Mouse (Mus musculus): ENCODE data around the gene Arrdc2. TPM values are rescaled to one million over a fixed set of nuclear protein-coding genes. Genes with fewer than 3 reads are reported as not detected.
A peak's percentile ranks its signal among the peaks of the same experiment; 100 is the strongest.

The Arrdc2 gene
- polyA plus RNA-seq, 1 experiment from 2014 or later: 7.2 TPM

GRCm38 (mm10) chr8:70797081-70798070, 42.1 kb downstream of the Arrdc2 start:
- Histone ChIP-seq H3K36me3 (replicated peaks; ENCODE audit: control insufficient read depth, insufficient read depth) (no peaks in the 10 kb centered on the region), H3K9me3 (ENCODE audit: control insufficient read depth, low read length) (no peaks in the 10 kb centered on the region), H3K9ac (peak overlapping the region; percentile 68), H3K27ac (no peak overlapping the region), H3K4me1 (replicated peaks; ENCODE audit: control insufficient read depth, insufficient read depth, low read length) (peaks cover 25% of the 10 kb centered on the region), H3K4me2 (replicated peaks) (peak overlapping the region; percentile 82), H3K27me3 (ENCODE audit: control insufficient read depth, insufficient read depth, low read length) (peaks cover 32% of the 10 kb centered on the region), H3K4me3 (replicated peaks; ENCODE audit: low read length) (peak overlapping the region; percentile 50)
- ATAC-seq (ENCODE audit: low FRiP score): peak; percentile 86
- DNase-seq (ENCODE audit: low spot score): peak; percentile 82
- under 1% methylated on average over 56 of the region's 57 CpGs for WGBS

- Histone ChIP-seq H3K4me3 (replicated peaks; ENCODE audit: low read length) (peak overlapping the region; percentile 50), H3K27ac (no peak overlapping the region), H3K4me1 (replicated peaks; ENCODE audit: control insufficient read depth, insufficient read depth, low read length) (peaks cover 30% of the 10 kb centered on the region), H3K36me3 (replicated peaks; ENCODE audit: control insufficient read depth, insufficient read depth) (no peaks in the 10 kb centered on the region), H3K4me2 (replicated peaks) (peak overlapping the region; percentile 82), H3K9ac (peak overlapping the region; percentile 68), H3K9me3 (ENCODE audit: control insufficient read depth, low read length) (no peaks in the 10 kb centered on the region), H3K27me3 (ENCODE audit: control insufficient read depth, insufficient read depth, low read length) (peaks cover 28% of the 10 kb centered on the region)
- DNase-seq (ENCODE audit: low spot score): no peak
- ATAC-seq (ENCODE audit: low FRiP score): no peak
- 3% methylated on average over 54 of the region's 54 CpGs for WGBS
Measured at GRCm38 (mm10) chr8:70796403-70797080, 43.0 kb downstream of the Arrdc2 start.

GRCm38 (mm10) chr8:70795370-70795769, 44.1 kb downstream of the Arrdc2 start:
- no peak overlapping the region for H3K27ac ChIP-seq
- no peak overlapping the region for H3K4me2 ChIP-seq (replicated peaks)
- no peak overlapping the region for H3K4me3 ChIP-seq (replicated peaks; ENCODE audit: low read length)
- H3K9ac ChIP-seq: no peak overlapping the region
- peaks cover 28% of the 10 kb centered on the region for H3K27me3 ChIP-seq (ENCODE audit: control insufficient read depth, insufficient read depth, low read length)
- no peak for DNase-seq (ENCODE audit: low spot score)
- WGBS: 91% methylated on average over 2 of the region's 2 CpGs
- peaks cover 38% of the 10 kb centered on the region for H3K4me1 ChIP-seq (replicated peaks; ENCODE audit: control insufficient read depth, insufficient read depth, low read length)
- no peaks in the 10 kb centered on the region for H3K36me3 ChIP-seq (replicated peaks; ENCODE audit: control insufficient read depth, insufficient read depth)
- H3K9me3 ChIP-seq (ENCODE audit: control insufficient read depth, low read length): no peaks in the 10 kb centered on the region
- ATAC-seq (ENCODE audit: low FRiP score): no peak

GRCm38 (mm10) chr8:70794215-70794614, 45.3 kb downstream of the Arrdc2 start:
- DNase-seq (ENCODE audit: low spot score) (no peak), ATAC-seq (ENCODE audit: low FRiP score) (no peak)
- H3K27me3 ChIP-seq (ENCODE audit: control insufficient read depth, insufficient read depth, low read length): peaks cover 19% of the 10 kb centered on the region
- H3K36me3 ChIP-seq (replicated peaks; ENCODE audit: control insufficient read depth, insufficient read depth): no peaks in the 10 kb centered on the region; the same call in 1 of the 2 replicates
- no peak overlapping the region for H3K4me3 ChIP-seq (replicated peaks; ENCODE audit: low read length)
- WGBS: 96% methylated on average over 2 of the region's 2 CpGs
- H3K9me3 ChIP-seq (ENCODE audit: control insufficient read depth, low read length): no peaks in the 10 kb centered on the region
- no peak overlapping the region for H3K4me2 ChIP-seq (replicated peaks)
- peaks cover 38% of the 10 kb centered on the region for H3K4me1 ChIP-seq (replicated peaks; ENCODE audit: control insufficient read depth, insufficient read depth, low read length)
- no peak overlapping the region for H3K9ac ChIP-seq
- no peak overlapping the region for H3K27ac ChIP-seq

- Histone ChIP-seq H3K4me2 (replicated peaks) (peak overlapping the region; percentile 77), H3K27ac (peak overlapping the region; percentile 87), H3K36me3 (replicated peaks; ENCODE audit: control insufficient read depth, insufficient read depth) (peaks cover 8% of the 10 kb centered on the region), H3K4me3 (replicated peaks; ENCODE audit: low read length) (peak overlapping the region; percentile 60), H3K9ac (peak overlapping the region; percentile 80), H3K27me3 (ENCODE audit: control insufficient read depth, insufficient read depth, low read length) (peaks cover 5% of the 10 kb centered on the region; the same call in 1 of the 2 replicates), H3K4me1 (replicated peaks; ENCODE audit: control insufficient read depth, insufficient read depth, low read length) (peaks cover 28% of the 10 kb centered on the region), H3K9me3 (ENCODE audit: control insufficient read depth, low read length) (no peaks in the 10 kb centered on the region)
- no peak; the same call in 1 of the 2 replicates for ATAC-seq (ENCODE audit: low FRiP score)
- WGBS: 0% methylated on average over 20 of the region's 20 CpGs
- DNase-seq (ENCODE audit: low spot score): no peak
Measured at GRCm38 (mm10) chr8:70792700-70793099, 46.8 kb downstream of the Arrdc2 start.

- ATAC-seq (ENCODE audit: low FRiP score) (peak; percentile 86), DNase-seq (ENCODE audit: low spot score) (peak; percentile 96)
- H3K9ac ChIP-seq: peak overlapping the region; percentile 80
- peaks cover 12% of the 10 kb centered on the region for H3K36me3 ChIP-seq (replicated peaks; ENCODE audit: control insufficient read depth, insufficient read depth)
- 6% methylated on average over 58 of the region's 58 CpGs for WGBS
- peak overlapping the region; percentile 87 for H3K27ac ChIP-seq
- H3K4me1 ChIP-seq (replicated peaks; ENCODE audit: control insufficient read depth, insufficient read depth, low read length): peaks cover 26% of the 10 kb centered on the region
- H3K4me2 ChIP-seq (replicated peaks): peak overlapping the region; percentile 77
- no peaks in the 10 kb centered on the region for H3K9me3 ChIP-seq (ENCODE audit: control insufficient read depth, low read length)
- H3K4me3 ChIP-seq (replicated peaks; ENCODE audit: low read length): peak overlapping the region; percentile 60
- peaks cover 5% of the 10 kb centered on the region; the same call in 1 of the 2 replicates for H3K27me3 ChIP-seq (ENCODE audit: control insufficient read depth, insufficient read depth, low read length)
Measured at GRCm38 (mm10) chr8:70791975-70792691, 47.4 kb downstream of the Arrdc2 start.

GRCm38 (mm10) chr8:70791294-70791701, 48.2 kb downstream of the Arrdc2 start:
- H3K4me3 ChIP-seq (replicated peaks; ENCODE audit: low read length): peak overlapping the region; percentile 60
- H3K27ac ChIP-seq: no peak overlapping the region
- peaks cover 23% of the 10 kb centered on the region for H3K4me1 ChIP-seq (replicated peaks; ENCODE audit: control insufficient read depth, insufficient read depth, low read length)
- 80% methylated on average over 7 of the region's 7 CpGs for WGBS
- DNase-seq (ENCODE audit: low spot score) (no peak), ATAC-seq (ENCODE audit: low FRiP score) (no peak)
- peak overlapping the region; percentile 35; the same call in 1 of the 2 replicates for H3K9ac ChIP-seq
- peaks cover 5% of the 10 kb centered on the region; the same call in 1 of the 2 replicates for H3K27me3 ChIP-seq (ENCODE audit: control insufficient read depth, insufficient read depth, low read length)
- peak overlapping the region; percentile 77 for H3K4me2 ChIP-seq (replicated peaks)
- H3K36me3 ChIP-seq (replicated peaks; ENCODE audit: control insufficient read depth, insufficient read depth): peaks cover 21% of the 10 kb centered on the region
- no peaks in the 10 kb centered on the region for H3K9me3 ChIP-seq (ENCODE audit: control insufficient read depth, low read length)

- WGBS: 59% methylated on average over 8 of the region's 8 CpGs
- H3K27ac ChIP-seq: no peak overlapping the region
- peak overlapping the region; percentile 77 for H3K4me2 ChIP-seq (replicated peaks)
- ATAC-seq (ENCODE audit: low FRiP score) (no peak), DNase-seq (ENCODE audit: low spot score) (no peak)
- peaks cover 5% of the 10 kb centered on the region; the same call in 1 of the 2 replicates for H3K27me3 ChIP-seq (ENCODE audit: control insufficient read depth, insufficient read depth, low read length)
- H3K9ac ChIP-seq: peak overlapping the region; percentile 35; the same call in 1 of the 2 replicates
- H3K9me3 ChIP-seq (ENCODE audit: control insufficient read depth, low read length): no peaks in the 10 kb centered on the region
- H3K4me3 ChIP-seq (replicated peaks; ENCODE audit: low read length): 0 out of 2 replicates have a peak overlapping the region, but pooled peaks have one; percentile 60
- peaks cover 23% of the 10 kb centered on the region for H3K4me1 ChIP-seq (replicated peaks; ENCODE audit: control insufficient read depth, insufficient read depth, low read length)
- peaks cover 24% of the 10 kb centered on the region for H3K36me3 ChIP-seq (replicated peaks; ENCODE audit: control insufficient read depth, insufficient read depth)
Measured at GRCm38 (mm10) chr8:70790846-70791245, 48.7 kb downstream of the Arrdc2 start.
